Mouse (Mus musculus) liver, embryonic 11.5 days (tissue): ENCODE measurements around the gene Opn4. TPM values are rescaled to one million over a fixed set of nuclear protein-coding genes. Genes with fewer than 3 reads are reported as not detected.

ENCODE experiments used
- ATAC-seq: fragments of 200-750 bp; cut with Nextera tagmentation; replicated peaks from 2 replicates; pipeline ENCODE4 v1.8.0; 2017; ENCODE audit warnings: moderate number of reproducible peaks, mild to moderate bottlenecking, moderate TSS enrichment, moderate library complexity; ENCODE audit not compliant: low FRiP score
- DNase-seq: peaks from one replicate; pipeline ENCODE4 v3.0.0-alpha.2; 2017; ENCODE audit warnings: low spot score
- H3K27ac ChIP-seq: fragments of 300-500 bp; sonication (generic); 2 replicates; pipeline ENCODE4 v1.5.1; 2014; ENCODE audit warnings: mild to moderate bottlenecking, low read depth, low read length, control low read depth
- H3K27me3 ChIP-seq: fragments of 300-500 bp; sonication (generic); replicated peaks from 2 replicates; pipeline ENCODE4 v1.6.1; 2014; ENCODE audit warnings: low read length, mixed read lengths; ENCODE audit not compliant: control insufficient read depth, insufficient read depth
- H3K36me3 ChIP-seq: fragments of 300-500 bp; sonication (generic); 2 replicates; pipeline ENCODE4 v1.6.1; 2014; ENCODE audit warnings: mild to moderate bottlenecking, low read length, moderate library complexity, mixed read lengths; ENCODE audit not compliant: control insufficient read depth, insufficient read depth
- H3K4me1 ChIP-seq: fragments of 300-500 bp; sonication (generic); replicated peaks from 2 replicates; pipeline ENCODE4 v1.6.1; 2014; ENCODE audit warnings: low read length, mixed read lengths; ENCODE audit not compliant: control insufficient read depth, insufficient read depth
- H3K4me2 ChIP-seq: fragments of 300-500 bp; sonication (generic); 2 replicates; pipeline ENCODE4 v1.6.1; 2014; ENCODE audit warnings: mild to moderate bottlenecking, control low read depth, moderate library complexity
- H3K4me3 ChIP-seq: fragments of 300-500 bp; sonication (generic); 2 replicates; pipeline ENCODE4 v1.5.1; 2014; ENCODE audit warnings: low read depth, low read length, control low read depth
- H3K9ac ChIP-seq: fragments of 300-500 bp; sonication (generic); 2 replicates; pipeline ENCODE4 v1.6.1; 2014; ENCODE audit warnings: low read depth, low read length, control low read depth
- H3K9me3 ChIP-seq: fragments of 300-500 bp; sonication (generic); 2 replicates; pipeline ENCODE4 v1.6.1; 2016; ENCODE audit warnings: low read length, inconsistent platforms, mixed read lengths; ENCODE audit not compliant: control insufficient read depth
- WGBS: fragments of 180-500 bp; shearing (Covaris S2); extraction: QIAGEN DNeasy Blood & Tissue Kit; methylation state at CpG from one replicate; pipeline ENCODE4 v1.1.7; 2014; 5-methylcytosine and 5-hydroxymethylcytosine counted together
- polyA plus RNA-seq: library from polyadenylated mRNA; unstranded; fragments of >200 nt; fragmentation: Nextera tagmentation; extraction: Ambion mirVana; gene quantifications from 2 replicates; pipeline ENCODE4 v1.2.1, GENCODE M21; 2014

Gene Opn4
- polyA plus RNA-seq, 1 experiment from 2014 or later = not detected

DNA sequence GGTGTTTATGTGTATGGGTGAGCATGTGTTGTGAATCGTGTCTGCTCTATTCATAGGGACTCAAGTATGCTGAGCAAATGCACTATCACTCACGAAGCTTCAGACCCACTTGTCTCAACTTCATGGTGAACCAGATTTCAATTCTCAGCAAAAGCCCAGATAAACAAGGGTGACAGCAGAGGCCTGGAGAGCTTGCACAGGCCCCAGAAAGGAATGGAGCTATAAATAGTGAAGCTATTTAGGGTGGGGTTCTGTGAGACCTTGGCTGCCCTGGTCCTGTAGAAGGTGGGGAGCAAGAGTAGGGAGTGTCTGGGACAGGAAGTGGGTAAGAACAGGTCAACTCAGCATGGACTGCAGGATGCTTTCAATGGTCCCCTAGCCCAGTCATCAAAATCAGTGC lies 55.4 kb downstream of the Opn4 start:
- no peak overlapping the region for H3K27ac ChIP-seq
- no peak overlapping the region for H3K4me3 ChIP-seq
- H3K27me3 ChIP-seq = peaks cover 18% of the 10 kb centered on the region
- H3K9ac ChIP-seq = no peak overlapping the region
- H3K36me3 ChIP-seq = no peaks in the 10 kb centered on the region
- ATAC-seq = no peak
- H3K9me3 ChIP-seq = no peaks in the 10 kb centered on the region
- 69% methylated on average over 2 of the region's 2 CpGs for WGBS
- no peak overlapping the region for H3K4me2 ChIP-seq
- no peaks in the 10 kb centered on the region for H3K4me1 ChIP-seq
- DNase-seq = no peak

- H3K36me3 ChIP-seq = no peaks in the 10 kb centered on the region
- no peak overlapping the region for H3K4me2 ChIP-seq
- no peak for ATAC-seq
- no peak overlapping the region for H3K9ac ChIP-seq
- no peaks in the 10 kb centered on the region for H3K9me3 ChIP-seq
- H3K27me3 ChIP-seq = peaks cover 18% of the 10 kb centered on the region
- WGBS = 83% methylated on average over 6 of the region's 6 CpGs
- no peak overlapping the region for H3K4me3 ChIP-seq
- no peak for DNase-seq
- H3K27ac ChIP-seq = no peak overlapping the region
- H3K4me1 ChIP-seq = no peaks in the 10 kb centered on the region
Observed at GRCm38 (mm10) chr14:34544001-34544400, 55.9 kb downstream of the Opn4 start.

DNA sequence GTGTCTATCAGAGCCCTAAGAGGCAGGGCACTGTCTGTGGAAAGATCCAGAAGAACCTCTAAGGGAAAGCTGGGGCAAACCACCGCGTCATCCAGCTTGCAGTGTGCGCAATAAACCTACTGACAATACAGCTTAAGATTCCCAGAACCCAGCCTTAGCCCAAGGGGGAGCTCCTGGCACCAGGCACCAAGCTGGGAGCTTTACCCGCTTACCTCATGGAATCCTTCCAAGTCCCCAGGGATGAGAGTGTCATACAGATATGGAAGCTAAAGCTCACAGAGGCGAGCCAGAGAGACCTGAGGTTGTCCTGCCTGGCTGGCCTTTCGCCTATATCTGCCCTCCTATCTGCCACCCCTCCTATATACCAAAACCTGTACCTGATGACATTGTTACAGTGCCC lies 56.3 kb downstream of the Opn4 start:
- Histone ChIP-seq H3K27me3 (peaks cover 18% of the 10 kb centered on the region), H3K9me3 (no peaks in the 10 kb centered on the region), H3K27ac (no peak overlapping the region), H3K4me3 (no peak overlapping the region), H3K4me2 (no peak overlapping the region), H3K4me1 (no peaks in the 10 kb centered on the region), H3K36me3 (no peaks in the 10 kb centered on the region), H3K9ac (no peak overlapping the region)
- 77% methylated on average over 6 of the region's 6 CpGs for WGBS
- ATAC-seq = no peak
- no peak for DNase-seq

GRCm38 (mm10) chr14:34541896-34542295 lies 58.0 kb downstream of the Opn4 start:
- Histone ChIP-seq H3K9ac (no peak overlapping the region), H3K4me2 (no peak overlapping the region), H3K27me3 (peaks cover 13% of the 10 kb centered on the region), H3K36me3 (no peaks in the 10 kb centered on the region), H3K4me3 (no peak overlapping the region), H3K27ac (no peak overlapping the region), H3K4me1 (no peaks in the 10 kb centered on the region), H3K9me3 (no peaks in the 10 kb centered on the region)
- WGBS = 86% methylated on average over 5 of the region's 5 CpGs
- no peak for ATAC-seq
- no peak for DNase-seq

GRCm38 (mm10) chr14:34540685-34541162 lies 59.2 kb downstream of the Opn4 start:
- Histone ChIP-seq H3K9me3 (no peaks in the 10 kb centered on the region), H3K4me1 (no peaks in the 10 kb centered on the region), H3K4me3 (no peak overlapping the region), H3K27me3 (peaks cover 13% of the 10 kb centered on the region), H3K4me2 (peak overlapping the region; percentile 38), H3K36me3 (no peaks in the 10 kb centered on the region), H3K9ac (no peak overlapping the region), H3K27ac (no peak overlapping the region)
- ATAC-seq = 0 out of 2 replicates have a peak, but pooled peaks have one; percentile 10
- no peak for DNase-seq
- WGBS = 11% methylated on average over 17 of the region's 17 CpGs

Other genes with a start within 250 kb of the Opn4 start
- gene Fam25c, start 244.7 kb downstream of the Opn4 start, polyA plus RNA-seq = 0.66 TPM in 1 of 2 replicates, not detected in the other
- 1.6 and 1.8 TPM in 2 replicates for gene Sncg, start 225.4 kb downstream of the Opn4 start, polyA plus RNA-seq
- 5.3 and 6.2 TPM in 2 replicates for gene Mmrn2, start 224.7 kb downstream of the Opn4 start, polyA plus RNA-seq
- gene Bmpr1a, start 96.8 kb downstream of the Opn4 start, polyA plus RNA-seq = 17.4 and 18.0 TPM in 2 replicates
- not detected in 2 replicates for gene 9230112D13Rik, start 77.3 kb downstream of the Opn4 start, polyA plus RNA-seq
- 0.38 and 2.7 TPM in 2 replicates for gene Ldb3, start 11.5 kb downstream of the Opn4 start, polyA plus RNA-seq
- 38.8 and 41.4 TPM in 2 replicates for gene Wapl, start 73.8 kb upstream of the Opn4 start, polyA plus RNA-seq
- 0.25 and 0.43 TPM in 2 replicates for gene Grid1, start 220.0 kb upstream of the Opn4 start, polyA plus RNA-seq